Mouse (Mus musculus): ENCODE measurements around the gene 4930470P17Rik. TPM values are rescaled to one million over a fixed set of nuclear protein-coding genes. Genes with fewer than 3 reads are reported as not detected.

Gene 4930470P17Rik
- total RNA-seq, 2 experiments from 2014 or later, result not detected

- DNase-seq (ENCODE audit: extremely low spot score in 1 of 2, low spot score in 2 of 2), result no peak
These were observed 36.8 kb downstream of the 4930470P17Rik start for GRCm38 (mm10) chr2:170564995-170565394.

GRCm38 (mm10) chr2:170563956-170564855 is 37.6 kb downstream of the 4930470P17Rik start:
- no peak for DNase-seq (ENCODE audit: extremely low spot score in 1 of 2, low spot score in 2 of 2)
- H3K27ac ChIP-seq, result no peak overlapping the region
- no peak overlapping the region for H3K4me3 ChIP-seq
- no peak for TF ChIP-seq CTCF (IDR thresholded peaks at IDR 0.05)
- intact Hi-C loops (cut with DNase I), result no loop called here

More at GRCm38 (mm10) chr2:170564995-170565394, 36.8 kb downstream of the 4930470P17Rik start:
- intact Hi-C loops (cut with DNase I), result no loop called here
- Histone ChIP-seq H3K27ac (no peak overlapping the region), H3K4me3 (no peak overlapping the region)
- TF ChIP-seq CTCF (IDR thresholded peaks at IDR 0.05), result no peak

- H3K4me3 ChIP-seq, result no peak overlapping the region
- H3K27ac ChIP-seq, result no peak overlapping the region
- intact Hi-C loops (cut with DNase I), result no loop called here
- TF ChIP-seq CTCF (IDR thresholded peaks at IDR 0.05), result no peak
- no peak for DNase-seq (ENCODE audit: extremely low spot score in 1 of 2, low spot score in 2 of 2)
These were observed 49.7 kb downstream of the 4930470P17Rik start for GRCm38 (mm10) chr2:170552088-170552487.

- DNase-seq (ENCODE audit: extremely low spot score in 1 of 2, low spot score in 2 of 2), result peak in 1 of 2 experiments; percentile 11
- intact Hi-C loops (cut with DNase I), result no loop called here
- Histone ChIP-seq H3K27ac (no peak overlapping the region), H3K4me3 (no peak overlapping the region)
- no peak for TF ChIP-seq CTCF (IDR thresholded peaks at IDR 0.05)
These were observed 51.6 kb downstream of the 4930470P17Rik start for GRCm38 (mm10) chr2:170550240-170550639.

- no peak for DNase-seq (ENCODE audit: extremely low spot score in 1 of 2, low spot score in 2 of 2)
- no peak overlapping the region for H3K27ac ChIP-seq
- intact Hi-C loops (cut with DNase I), result no loop called here
These were observed 52.7 kb downstream of the 4930470P17Rik start for GRCm38 (mm10) chr2:170549146-170549545.

GRCm38 (mm10) chr2:170548046-170548445 is 53.8 kb downstream of the 4930470P17Rik start:
- no peak for TF ChIP-seq CTCF (IDR thresholded peaks at IDR 0.05)
- Histone ChIP-seq H3K4me3 (no peak overlapping the region), H3K27ac (no peak overlapping the region)
- intact Hi-C loops (cut with DNase I), result no loop called here
- DNase-seq (ENCODE audit: extremely low spot score in 1 of 2, low spot score in 2 of 2), result no peak

More at GRCm38 (mm10) chr2:170549146-170549545, 52.7 kb downstream of the 4930470P17Rik start:
- TF ChIP-seq CTCF (IDR thresholded peaks at IDR 0.05), result no peak
- H3K4me3 ChIP-seq, result no peak overlapping the region

- DNase-seq (ENCODE audit: extremely low spot score in 1 of 2, low spot score in 2 of 2), result no peak
- no peak overlapping the region for H3K4me3 ChIP-seq
- intact Hi-C loops (cut with DNase I), result no loop called here
- no peak for TF ChIP-seq CTCF (IDR thresholded peaks at IDR 0.05)
- H3K27ac ChIP-seq, result no peak overlapping the region
These were observed 54.3 kb downstream of the 4930470P17Rik start for GRCm38 (mm10) chr2:170547526-170547925.

- intact Hi-C loops (cut with DNase I), result no loop called here
- Histone ChIP-seq H3K4me3 (no peak overlapping the region), H3K27ac (no peak overlapping the region)
- DNase-seq (ENCODE audit: extremely low spot score in 1 of 2, low spot score in 2 of 2), result no peak
- TF ChIP-seq CTCF (IDR thresholded peaks at IDR 0.05), result no peak
These were observed 56.1 kb downstream of the 4930470P17Rik start for GRCm38 (mm10) chr2:170545745-170546144.

GRCm38 (mm10) chr2:170544950-170545349 is 56.9 kb downstream of the 4930470P17Rik start:
- no peak overlapping the region for H3K4me3 ChIP-seq
- intact Hi-C loops (cut with DNase I), result no loop called here
- H3K27ac ChIP-seq, result no peak overlapping the region
- DNase-seq (ENCODE audit: extremely low spot score in 1 of 2, low spot score in 2 of 2), result no peak
- no peak for TF ChIP-seq CTCF (IDR thresholded peaks at IDR 0.05)

GRCm38 (mm10) chr2:170544159-170544558 is 57.7 kb downstream of the 4930470P17Rik start:
- no peak for DNase-seq (ENCODE audit: extremely low spot score in 1 of 2, low spot score in 2 of 2)
- intact Hi-C loops (cut with DNase I), result no loop called here
- no peak for TF ChIP-seq CTCF (IDR thresholded peaks at IDR 0.05)
- H3K4me3 ChIP-seq, result no peak overlapping the region
- H3K27ac ChIP-seq, result no peak overlapping the region

GRCm38 (mm10) chr2:170543625-170544024 is 58.2 kb downstream of the 4930470P17Rik start:
- DNase-seq (ENCODE audit: extremely low spot score in 1 of 2, low spot score in 2 of 2), result no peak
- TF ChIP-seq CTCF (IDR thresholded peaks at IDR 0.05), result no peak
- no peak overlapping the region for H3K4me3 ChIP-seq
- intact Hi-C loops (cut with DNase I), result no loop called here
- no peak overlapping the region for H3K27ac ChIP-seq

- Histone ChIP-seq H3K27ac (no peak overlapping the region), H3K4me3 (no peak overlapping the region)
- TF ChIP-seq CTCF (IDR thresholded peaks at IDR 0.05), result no peak
- intact Hi-C loops (cut with DNase I), result loop anchor here (5.0 kb wide), 1 partner anchor 193 kb away; the partner anchor contains the start of gene Dok5
- peak; percentile 48 to 65 for DNase-seq (ENCODE audit: extremely low spot score in 1 of 2, low spot score in 2 of 2)
These were observed 62.6 kb downstream of the 4930470P17Rik start for GRCm38 (mm10) chr2:170539211-170539610.

Measured in left cerebral cortex, adult 2 months (tissue).